Mouse (Mus musculus) C2C12 (cell line): ENCODE results near the gene Zar1l.

Source experiments
- CEBPB ChIP-seq: IDR thresholded peaks from one replicate; pipeline ENCODE4 v1.6.1; 2011; ENCODE audit warnings: low read depth, mild to moderate bottlenecking, control low read depth, moderate library complexity
- CTCF ChIP-seq: IDR thresholded peaks from one replicate; pipeline ENCODE4 v1.5.1; 2011; ENCODE audit not compliant: control insufficient read depth, insufficient read depth, insufficient read length
- FOSL1 ChIP-seq: IDR thresholded peaks from one replicate; pipeline ENCODE4 v1.8.0; 2011; ENCODE audit warnings: mild to moderate bottlenecking, low read length; ENCODE audit not compliant: poor library complexity, insufficient read depth, severe bottlenecking
- MAX ChIP-seq: IDR thresholded peaks from one replicate; pipeline ENCODE4 v1.6.1; 2011; ENCODE audit warnings: mild to moderate bottlenecking, control low read depth
- MYOD1 ChIP-seq: IDR thresholded peaks from one replicate; pipeline ENCODE4 v1.6.1; 2011; ENCODE audit warnings: low read depth; ENCODE audit not compliant: control insufficient read depth, insufficient read length
- MYOG ChIP-seq: IDR thresholded peaks from one replicate; pipeline ENCODE4 v1.6.1; 2011; ENCODE audit not compliant: control insufficient read depth, insufficient read length; ENCODE audit errors: extremely low read depth
- USF1 ChIP-seq: IDR thresholded peaks from one replicate; pipeline ENCODE4 v1.6.1; 2011; ENCODE audit warnings: low read depth, mild to moderate bottlenecking, control low read depth, moderate library complexity

DNA sequence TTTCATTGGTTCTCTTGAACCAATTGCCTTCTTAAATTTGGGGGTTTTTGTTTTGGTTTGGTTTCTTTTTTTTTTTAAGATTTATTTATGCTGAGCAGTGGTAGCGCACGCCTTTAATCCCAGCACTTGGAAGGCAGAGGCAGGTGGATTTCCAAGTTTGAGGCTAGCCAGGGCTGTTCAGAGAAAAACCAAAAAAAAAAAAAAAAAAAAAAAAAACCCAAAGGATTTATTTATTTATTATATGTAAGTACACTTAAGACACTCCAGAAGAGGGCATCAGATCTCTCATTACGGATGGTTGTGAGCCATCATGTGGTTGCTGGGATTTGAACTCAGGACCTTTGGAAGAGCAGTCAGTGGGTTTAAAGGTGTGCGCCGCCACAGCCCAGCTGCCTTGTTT, 42.9 kb upstream of the Zar1l start:
- TF ChIP-seq MAX (no peak), CTCF (no peak), CEBPB (no peak), USF1 (no peak), MYOG (no peak), MYOD1 (no peak), FOSL1 (no peak)
